Mouse (Mus musculus): Measurements from ENCODE around the gene Micall2.
A peak's percentile ranks its signal among the peaks of the same experiment; 100 is the strongest.

DNA sequence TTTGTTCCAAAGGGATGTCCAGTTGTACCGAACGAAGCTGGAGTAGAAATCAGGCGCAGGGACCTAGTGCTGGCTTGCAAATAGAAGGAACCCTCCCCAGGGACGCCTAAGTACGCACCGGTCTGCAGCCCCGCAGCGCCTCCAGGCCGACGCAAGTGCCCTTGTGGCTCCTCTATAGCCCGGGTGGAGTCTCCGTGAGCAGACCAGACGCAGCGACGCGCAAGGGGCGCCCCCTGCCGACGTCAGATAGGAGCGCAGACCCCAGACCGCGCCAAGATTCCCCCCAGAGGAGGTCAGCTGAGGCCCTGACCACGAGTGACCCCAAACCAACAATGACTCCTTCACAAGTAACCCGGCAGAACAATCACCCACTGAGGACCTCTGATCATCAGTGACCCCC, 67.6 kb downstream of the Micall2 start:
- TF ChIP-seq CTCF (conservative IDR thresholded peaks at IDR 0.05; ENCODE audit: insufficient read depth, insufficient read length, low read depth, low read length) (peak; percentile 76), POLR2A (IDR thresholded peaks at IDR 0.05; ENCODE audit: low read depth, low read length) (no peak)

Measured in kidney, adult 2 months (tissue).